Mouse (Mus musculus) liver, adult (tissue): Measurements from ENCODE around the gene Brcc3.

Experiments
- GATA4 ChIP-seq: IDR thresholded peaks from 2 replicates; pipeline ENCODE4 v1.6.1; 2014; ENCODE audit warnings: mild to moderate bottlenecking, low read length; ENCODE audit not compliant: insufficient replicate concordance

Gene Brcc3

GRCm38 (mm10) chrX:75415936-75416785 is at the start of gene Brcc3, which contains the start of the genes Cmc4 and Mtcp1:
TSS of gene Brcc3 (plus strand) at chrX:75416628.
TSS of gene Cmc4 (minus strand) at chrX:75416584.
TSS of gene Mtcp1 (minus strand) at chrX:75416588.
- no peak for TF ChIP-seq GATA4

DNA sequence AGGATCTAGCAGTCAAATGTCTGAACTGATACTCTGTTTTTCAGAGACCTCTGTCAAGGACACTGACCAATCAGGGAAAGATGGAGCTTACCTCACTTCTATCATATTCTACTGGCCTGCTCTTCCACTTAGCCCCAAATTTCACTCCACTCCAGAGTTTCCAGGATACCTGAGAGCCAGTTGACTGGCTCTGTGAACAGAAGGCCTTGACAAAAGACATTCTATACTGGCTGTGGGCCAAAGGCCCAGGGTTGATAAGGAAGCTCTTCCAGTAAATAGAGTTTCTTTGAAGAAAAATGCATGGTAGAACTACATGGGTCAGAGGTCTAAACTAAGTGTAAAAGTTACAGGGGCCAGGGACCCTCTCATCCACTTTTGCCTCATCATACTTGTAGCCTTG is 46.2 kb upstream of the Brcc3 start:
- TF ChIP-seq GATA4: no peak

DNA sequence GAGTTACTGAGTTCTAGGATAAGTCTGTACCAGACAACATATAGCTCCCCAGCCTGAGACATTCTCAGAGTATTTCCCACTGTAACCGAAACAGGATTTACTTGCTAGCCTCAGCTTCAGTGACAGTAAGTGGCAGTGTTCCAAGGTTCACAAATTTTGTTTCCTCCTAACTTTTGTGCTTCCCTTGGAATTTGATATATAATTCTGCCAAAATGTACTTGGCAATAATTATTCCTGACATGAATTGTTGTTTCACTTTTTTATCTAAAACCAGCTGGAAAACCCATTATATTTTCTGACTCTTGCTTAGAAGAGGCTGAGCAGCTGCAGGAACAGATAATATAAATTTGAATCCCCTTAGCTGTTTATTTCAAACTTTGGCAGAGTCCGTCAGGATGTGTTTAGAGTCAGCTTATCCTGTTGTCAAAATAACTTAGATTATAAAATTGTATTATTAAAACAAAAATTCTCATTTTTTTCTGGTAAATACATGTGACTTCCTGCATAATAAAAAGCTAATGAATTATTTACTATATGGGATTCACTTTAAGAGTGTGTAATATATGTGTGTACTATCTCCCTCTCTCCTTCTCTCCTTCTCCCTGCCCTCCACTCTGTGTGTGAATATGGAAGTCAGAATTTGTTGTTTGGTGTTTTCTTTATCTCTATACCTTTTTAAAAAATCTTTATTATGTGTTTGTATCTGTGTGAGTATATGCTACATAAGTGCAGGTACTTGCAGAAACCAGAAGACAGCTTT is 43.6 kb upstream of the Brcc3 start:
- peak; percentile 85 for TF ChIP-seq GATA4

DNA sequence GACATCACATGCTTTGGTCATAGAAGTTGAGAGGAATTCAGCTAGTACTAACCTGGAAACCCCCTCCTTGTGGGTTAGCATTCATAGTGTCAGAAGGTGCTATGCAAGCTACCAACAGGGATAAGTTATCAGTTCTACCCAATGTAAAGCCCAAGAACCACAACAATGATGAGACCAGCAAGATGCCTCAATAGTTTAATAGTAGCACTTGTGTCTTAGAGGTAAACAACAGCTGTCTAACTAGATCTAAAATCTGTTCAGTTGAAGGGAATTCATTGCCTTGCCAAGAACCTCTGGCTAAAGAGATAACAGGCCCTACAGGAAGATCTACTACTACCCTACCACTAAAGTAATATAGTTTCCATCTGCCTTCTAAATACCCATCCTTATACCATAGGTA is 39.6 kb upstream of the Brcc3 start:
- TF ChIP-seq GATA4: no peak

DNA sequence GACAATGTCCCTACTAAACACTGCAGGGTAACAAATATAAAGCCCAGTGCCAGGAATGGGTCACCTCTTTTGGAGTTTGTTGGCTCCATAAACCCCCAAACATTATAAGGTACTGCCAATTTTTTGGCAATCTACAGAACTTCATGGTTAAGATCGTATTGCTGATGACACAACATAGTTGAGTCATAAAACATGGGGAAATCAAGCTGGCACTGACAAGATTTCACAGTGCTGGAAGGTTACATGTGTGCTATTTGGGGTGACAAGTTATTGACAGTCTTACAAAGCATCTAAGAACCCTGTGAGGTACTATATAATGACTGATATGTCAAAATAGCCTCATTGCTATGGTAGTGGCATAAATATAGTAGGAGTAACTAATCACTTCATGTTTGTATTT is 35.3 kb upstream of the Brcc3 start:
- no peak for TF ChIP-seq GATA4

DNA sequence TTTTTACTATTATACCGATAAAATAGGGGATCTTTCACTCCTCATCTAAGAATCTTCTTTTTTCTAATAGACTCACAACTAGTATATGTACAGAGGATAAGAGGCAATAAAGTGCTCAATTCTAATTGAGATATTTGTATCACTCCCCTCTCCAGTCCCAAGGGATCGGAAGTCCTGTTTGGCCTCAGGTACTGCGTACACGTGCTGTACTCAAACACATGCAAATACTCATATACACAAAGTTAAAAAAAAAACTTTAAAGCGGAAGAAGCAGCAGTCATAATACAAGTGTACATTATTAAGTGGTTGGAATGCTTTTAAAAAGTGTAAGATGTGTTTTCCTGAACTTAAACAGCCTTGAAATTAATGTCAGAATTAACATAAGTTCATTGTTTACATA is 34.7 kb upstream of the Brcc3 start:
- TF ChIP-seq GATA4: no peak

DNA sequence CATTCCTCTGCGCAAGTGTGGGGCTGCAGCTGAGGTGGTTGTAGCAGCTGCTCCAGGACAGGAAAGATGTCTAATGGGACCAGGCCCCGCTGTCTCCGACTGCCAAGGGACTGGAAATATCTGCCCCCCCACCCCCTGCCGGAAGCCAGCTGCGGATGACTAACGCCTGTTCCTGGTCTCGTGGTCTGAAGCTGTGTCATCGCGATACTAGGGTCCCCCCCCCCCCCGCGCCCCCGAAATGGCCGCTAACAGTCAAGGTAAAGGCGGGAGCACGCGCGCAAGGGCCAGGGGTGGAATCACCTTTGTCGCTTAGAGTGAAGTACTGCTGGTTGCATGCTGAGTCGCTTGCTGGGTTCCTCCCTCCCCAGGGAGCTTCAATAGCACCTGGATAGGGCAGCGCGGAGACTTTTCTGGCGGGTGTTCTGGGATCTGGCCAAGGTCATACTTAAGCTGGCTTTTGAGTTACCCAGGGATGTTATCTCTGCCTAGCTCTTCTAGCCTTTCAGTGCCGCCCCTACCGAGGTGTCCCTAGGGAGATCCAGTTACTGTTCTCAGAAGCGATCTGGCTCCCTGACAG is 34.1 kb upstream of the Brcc3 start, which contains the start of the genes Fundc2 and F8:
TSS of gene Fundc2 (plus strand) at position 205 of the 577 bp plus-strand sequence.
TSS of gene F8 (minus strand) at position 421 of the 577 bp plus-strand sequence.
- TF ChIP-seq GATA4: no peak; the same call in 1 of the 2 replicates

DNA sequence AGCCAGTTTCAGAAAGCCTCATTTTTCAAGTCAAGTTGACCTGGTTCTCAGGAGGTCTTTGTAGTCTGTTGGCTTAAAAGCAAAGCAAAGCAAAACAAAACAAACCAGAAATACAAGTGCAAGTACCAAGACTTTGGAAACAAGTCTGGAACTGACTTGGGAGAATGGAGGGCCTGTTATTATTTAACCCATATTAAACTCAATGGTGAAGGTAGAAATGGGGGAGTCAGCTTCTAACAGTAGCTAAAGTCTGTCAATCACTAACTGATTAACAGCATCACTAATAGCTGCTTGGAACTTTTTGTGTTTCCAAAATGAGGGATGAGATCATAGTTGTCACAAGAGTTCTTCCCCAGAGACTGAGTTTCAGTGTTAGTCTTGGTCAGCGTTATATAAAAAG is 17.0 kb upstream of the Brcc3 start:
- TF ChIP-seq GATA4: no peak

GRCm38 (mm10) chrX:75402668-75403067 is 13.8 kb upstream of the Brcc3 start:
- peak; percentile 97 for TF ChIP-seq GATA4

GRCm38 (mm10) chrX:75403350-75403749 is 13.1 kb upstream of the Brcc3 start:
- no peak for TF ChIP-seq GATA4

GRCm38 (mm10) chrX:75409711-75410110 is 6.7 kb upstream of the Brcc3 start:
- TF ChIP-seq GATA4: no peak

GRCm38 (mm10) chrX:75454597-75454996 is 38.2 kb downstream of the Brcc3 start:
- TF ChIP-seq GATA4: no peak

DNA sequence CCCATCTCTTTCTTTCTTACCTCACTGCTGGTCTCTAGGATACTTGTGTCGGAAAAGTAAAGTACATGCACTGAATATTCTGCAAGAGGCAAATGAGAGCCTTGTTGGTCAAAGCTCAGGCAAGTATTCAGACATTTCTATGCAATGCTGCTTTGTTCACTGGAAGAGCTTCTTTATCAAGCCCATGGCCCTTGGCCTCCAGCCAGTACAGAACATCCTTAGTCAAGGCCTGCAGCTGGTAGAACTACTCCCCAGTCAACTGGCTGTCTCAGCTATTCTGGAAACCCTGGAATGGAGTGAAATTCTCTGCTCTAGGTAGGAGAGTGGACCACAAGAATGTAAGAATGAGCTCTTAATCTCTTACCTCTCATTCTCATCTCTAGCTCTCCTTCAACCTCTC is 73.5 kb downstream of the Brcc3 start:
- TF ChIP-seq GATA4: no peak
